Mouse (Mus musculus) lung, adult 2 months (tissue): ENCODE results near the gene Sf3a3.

ENCODE experiments used
- CTCF ChIP-seq: fragments of 200-500 bp; IDR thresholded peaks from 2 replicates; pipeline ENCODE4 v1.5.1; 2011; ENCODE audit warnings: mild to moderate bottlenecking, low read length, control low read depth; ENCODE audit not compliant: insufficient read depth
- POLR2A ChIP-seq: fragments of 200-500 bp; IDR thresholded peaks from 2 replicates; pipeline ENCODE4 v1.6.1; 2011; ENCODE audit warnings: low read depth, mild to moderate bottlenecking, control low read depth, low read length, borderline replicate concordance; ENCODE audit errors: extremely low read depth

DNA sequence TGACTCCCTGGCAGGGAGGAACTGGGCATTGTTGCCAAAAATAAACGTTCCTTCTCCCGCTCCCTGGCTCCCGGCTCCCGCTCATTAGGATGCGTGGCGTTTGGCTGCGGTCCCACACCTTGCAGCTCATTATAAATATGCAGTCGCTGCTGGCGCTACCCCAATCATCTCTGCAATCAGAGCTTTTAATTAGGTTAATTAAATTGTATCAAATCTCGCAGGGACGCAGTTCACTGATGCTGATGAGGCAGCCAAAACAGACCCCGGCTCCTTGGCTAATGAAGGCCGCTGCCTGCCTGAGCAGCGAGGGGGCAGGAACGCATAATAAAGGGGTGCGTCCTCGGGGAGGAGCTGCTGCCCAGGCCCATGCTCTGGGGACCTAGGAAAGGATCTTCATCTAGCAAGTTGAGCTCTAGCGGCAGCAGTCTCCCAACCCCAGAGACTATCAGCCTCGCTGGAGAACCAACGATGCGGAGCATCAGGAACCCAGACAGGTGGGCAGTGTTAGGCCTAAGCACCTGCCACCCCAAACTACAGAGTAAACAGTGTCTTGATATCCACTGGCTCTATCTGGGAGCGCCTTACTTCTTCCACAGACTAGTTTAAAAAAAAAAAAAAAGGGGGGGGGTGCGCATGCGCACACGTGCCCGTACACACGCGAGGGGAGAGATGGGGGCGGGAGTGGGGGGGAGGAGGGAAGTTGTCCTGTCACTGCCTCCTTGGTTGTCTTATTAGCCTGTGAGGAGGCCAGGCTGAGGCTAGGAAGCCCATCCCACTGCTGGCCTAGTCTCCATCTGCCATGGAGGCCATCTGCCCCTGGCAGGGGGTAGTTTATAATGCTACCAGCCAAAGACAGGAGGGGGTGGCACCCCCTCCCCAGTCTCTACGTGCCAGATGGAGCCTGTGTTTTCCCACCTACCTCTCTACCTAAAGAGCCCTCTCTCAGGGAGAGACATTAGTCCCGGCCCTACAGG lies 41.9 kb upstream of the Sf3a3 start:
- no peak for TF ChIP-seq CTCF
- no peak for TF ChIP-seq POLR2A
